Mouse (Mus musculus) midbrain, postnatal 0 days (tissue): Measurements from ENCODE around the gene Wdr62. TPM values are rescaled to one million over a fixed set of nuclear protein-coding genes. Genes with fewer than 3 reads are reported as not detected.
"Not testable (repeated sequence)": the region's sequence is repeated elsewhere in the genome, so short reads cannot be mapped to it uniquely, and the experiment has no call there.

Experiments used
- ATAC-seq: fragments of 200-750 bp; cut with Nextera tagmentation; 2 replicates; pipeline ENCODE4 v1.8.0; 2017; ENCODE audit warnings: moderate number of reproducible peaks, mild to moderate bottlenecking, moderate TSS enrichment, moderate library complexity; ENCODE audit not compliant: low FRiP score
- DNase-seq: peaks from one replicate; pipeline ENCODE4 v3.0.0-alpha.2; 2015; ENCODE audit warnings: low spot score
- H3K27ac ChIP-seq: fragments of 300-500 bp; sonication (generic); 2 replicates; pipeline ENCODE4 v1.5.1; 2014; ENCODE audit warnings: low read depth, mild to moderate bottlenecking, low read length, mixed read lengths
- H3K27me3 ChIP-seq: fragments of 300-500 bp; sonication (generic); 2 replicates; pipeline ENCODE4 v1.6.1; 2014; ENCODE audit warnings: low read length, control low read depth, mixed read lengths; ENCODE audit not compliant: insufficient read depth
- H3K36me3 ChIP-seq: fragments of 300-500 bp; sonication (generic); 2 replicates; pipeline ENCODE4 v1.6.1; 2014; ENCODE audit warnings: low read length, control low read depth, mixed read lengths; ENCODE audit not compliant: insufficient read depth
- H3K4me1 ChIP-seq: fragments of 300-500 bp; sonication (generic); 2 replicates; pipeline ENCODE4 v1.6.1; 2014; ENCODE audit warnings: mild to moderate bottlenecking, control low read depth, antibody characterized with exemption, low read length, mixed read lengths; ENCODE audit not compliant: insufficient read depth
- H3K4me2 ChIP-seq: fragments of 300-500 bp; sonication (generic); 2 replicates; pipeline ENCODE4 v1.6.1; 2014; ENCODE audit warnings: low read depth, mild to moderate bottlenecking, low read length, mixed read lengths; ENCODE audit not compliant: poor library complexity, severe bottlenecking
- H3K4me3 ChIP-seq: fragments of 300-500 bp; sonication (generic); 2 replicates; pipeline ENCODE4 v1.5.1; 2014; ENCODE audit warnings: low read depth, mild to moderate bottlenecking, low read length, moderate library complexity
- H3K9ac ChIP-seq: fragments of 300-500 bp; sonication (generic); replicated peaks from 2 replicates; pipeline ENCODE4 v1.6.1; 2014; ENCODE audit warnings: mild to moderate bottlenecking, low read length, moderate library complexity, mixed read lengths; ENCODE audit not compliant: poor library complexity, severe bottlenecking
- H3K9me3 ChIP-seq: fragments of 300-500 bp; sonication (generic); 2 replicates; pipeline ENCODE4 v1.6.1; 2016; ENCODE audit warnings: low read length, control low read depth
- CTCF ChIP-seq: IDR thresholded peaks from 2 replicates; pipeline ENCODE4 v1.5.1; 2016; ENCODE audit warnings: antibody characterized with exemption, mild to moderate bottlenecking
- WGBS: fragments of 180-500 bp; shearing (Covaris S2); extraction: QIAGEN DNeasy Blood & Tissue Kit; methylation state at CpG from one replicate; pipeline ENCODE4 v1.1.7; 2014; 5-methylcytosine and 5-hydroxymethylcytosine counted together
- polyA plus RNA-seq: library from polyadenylated mRNA; unstranded; fragments of >200 nt; fragmentation: Nextera tagmentation; extraction: Ambion mirVana; gene quantifications from 2 replicates; pipeline ENCODE4 v1.2.1, GENCODE M21; 2015
- total RNA-seq: library from RNA; depleted of rRNA; stranded (reverse); fragments of >200 nt; gene quantifications from 2 replicates; pipeline ENCODE4 v1.2.3, GENCODE M21; 2014

The Wdr62 gene
- total and polyA plus RNA-seq, 2 experiments from 2014 or later, result 1.7 to 4.1 TPM

DNA sequence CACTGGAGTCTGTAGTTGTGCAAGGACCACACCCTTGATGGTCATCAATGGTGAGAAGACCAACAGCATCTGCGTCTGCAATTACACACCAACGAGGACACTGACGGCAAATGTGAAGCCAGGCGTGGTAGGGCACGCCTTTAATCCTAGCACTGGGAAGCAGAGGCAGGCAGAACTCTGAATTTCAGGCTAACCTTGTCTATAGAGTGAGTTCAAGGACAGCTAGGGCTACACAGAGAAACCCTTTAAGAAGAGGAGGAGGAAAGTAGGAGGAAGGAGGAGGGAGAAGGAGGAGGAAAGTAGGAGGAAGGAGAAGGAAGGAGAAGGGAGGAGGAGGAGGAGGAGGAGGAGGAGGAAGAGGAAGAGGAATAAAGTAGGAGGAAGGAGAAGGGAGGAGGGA lies 14.7 kb downstream of the Wdr62 start:
- Histone ChIP-seq H3K4me3 (no peak overlapping the region), H3K9ac (no peak overlapping the region), H3K36me3 (no peaks in the 10 kb centered on the region), H3K27me3 (no peaks in the 10 kb centered on the region), H3K4me1 (no peaks in the 10 kb centered on the region), H3K9me3 (no peaks in the 10 kb centered on the region), H3K27ac (no peak overlapping the region), H3K4me2 (no peak overlapping the region)
- WGBS, result 96% methylated on average over 5 of the region's 5 CpGs
- TF ChIP-seq CTCF, result no peak
- DNase-seq (no peak), ATAC-seq (no peak)

DNA sequence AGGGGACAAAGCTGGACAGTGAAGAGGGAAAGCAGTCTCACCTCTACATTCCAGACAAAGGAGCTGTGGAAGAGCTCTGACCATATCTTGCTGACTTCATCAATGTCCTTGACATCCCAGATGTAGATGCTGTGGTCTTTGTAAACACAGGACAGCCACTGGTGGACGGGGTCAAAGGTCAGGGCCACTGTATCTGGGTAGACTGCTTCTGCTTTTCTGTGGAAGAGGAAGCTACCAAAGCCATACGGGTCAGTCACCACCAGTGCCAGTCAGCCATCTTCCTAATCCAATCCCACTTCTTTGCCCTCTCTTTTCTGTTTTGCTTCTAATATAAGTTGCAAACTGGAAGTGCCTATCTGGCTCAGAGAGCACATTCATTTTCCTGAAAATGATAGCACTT lies 15.2 kb downstream of the Wdr62 start:
- Histone ChIP-seq H3K27me3 (no peaks in the 10 kb centered on the region), H3K9me3 (no peaks in the 10 kb centered on the region), H3K9ac (no peak overlapping the region), H3K4me2 (no peak overlapping the region), H3K27ac (no peak overlapping the region), H3K36me3 (no peaks in the 10 kb centered on the region), H3K4me3 (no peak overlapping the region), H3K4me1 (no peaks in the 10 kb centered on the region)
- TF ChIP-seq CTCF, result no peak
- DNase-seq (no peak), ATAC-seq (no peak)
- 81% methylated on average over 2 of the region's 2 CpGs for WGBS

DNA sequence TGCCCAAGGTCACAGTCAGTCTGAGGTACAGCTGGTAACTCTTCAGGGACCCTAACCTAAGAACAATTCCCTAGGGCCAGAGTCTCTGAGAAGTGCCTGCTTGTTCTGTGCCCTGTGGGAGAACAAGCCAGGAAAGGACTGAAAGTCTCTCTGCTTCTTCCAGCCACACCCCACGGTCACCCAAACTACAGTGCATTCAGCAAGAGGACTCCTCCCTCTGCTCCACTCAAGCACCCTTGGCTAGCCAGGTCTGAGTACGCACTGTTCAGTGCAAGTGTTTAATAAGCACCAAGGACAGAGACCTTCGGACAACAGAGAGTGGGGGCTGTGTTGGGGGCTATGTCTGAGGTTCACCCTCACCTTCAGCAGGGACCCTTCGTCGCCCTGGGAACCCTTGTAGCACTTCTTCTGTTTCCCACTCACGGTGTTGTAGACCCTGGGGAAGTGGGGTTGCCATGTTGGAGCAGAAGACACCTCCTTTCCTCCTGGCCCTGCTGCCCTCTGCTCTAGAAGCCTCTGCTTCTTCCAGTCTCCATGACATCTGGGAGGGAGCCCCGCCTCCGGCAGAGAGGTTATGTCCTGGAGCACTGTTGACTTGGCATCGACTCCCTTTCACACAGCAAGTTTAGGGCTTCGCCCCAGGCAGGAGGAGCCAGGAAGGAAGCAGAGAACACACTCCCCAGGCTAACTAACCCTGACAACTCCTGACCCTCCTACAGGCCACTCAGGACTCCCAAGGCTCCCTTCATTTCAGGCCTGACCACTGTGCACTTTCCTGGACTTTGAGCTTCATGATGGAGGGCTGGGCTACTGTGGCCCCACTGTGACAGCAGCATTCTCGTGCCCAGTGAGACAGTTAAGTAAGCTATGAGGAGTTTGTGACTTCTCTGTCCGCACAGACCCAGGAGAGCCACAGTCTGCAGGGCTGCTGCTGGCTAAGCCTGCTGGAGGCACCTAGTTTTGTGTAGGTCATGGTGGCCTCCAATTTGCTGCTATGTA lies 28.0 kb downstream of the Wdr62 start:
- Histone ChIP-seq H3K36me3 (peaks cover 6% of the 10 kb centered on the region; the same call in 1 of the 2 replicates), H3K4me1 (no peaks in the 10 kb centered on the region), H3K9ac (no peak overlapping the region), H3K4me3 (no peak overlapping the region), H3K27ac (no peak overlapping the region), H3K4me2 (no peak overlapping the region), H3K9me3 (no peaks in the 10 kb centered on the region), H3K27me3 (no peaks in the 10 kb centered on the region)
- no peak for ATAC-seq
- DNase-seq, result no peak
- WGBS, result 84% methylated on average over 12 of the region's 12 CpGs
- TF ChIP-seq CTCF, result no peak

DNA sequence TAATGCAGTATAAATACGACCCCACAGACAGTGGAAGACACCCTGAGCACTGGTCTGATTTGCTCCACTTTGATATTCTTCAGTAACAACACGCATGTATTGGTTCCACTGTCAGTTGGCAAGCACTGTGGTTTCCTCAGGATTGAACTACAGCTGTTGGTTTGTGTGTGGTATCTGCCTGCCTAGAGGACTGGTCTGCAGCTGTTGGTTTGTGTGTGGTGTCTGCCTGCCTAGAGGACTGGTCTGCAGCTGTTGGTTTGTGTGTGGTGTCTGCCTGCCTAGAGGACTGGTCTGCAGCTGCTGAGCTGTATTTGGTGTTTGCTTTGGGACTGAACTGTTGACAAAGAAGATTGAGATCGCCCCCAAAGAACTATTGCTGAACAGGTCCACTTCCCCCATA lies 42.8 kb downstream of the Wdr62 start:
- not testable (repeated sequence) for H3K27ac ChIP-seq, H3K4me1 ChIP-seq

DNA sequence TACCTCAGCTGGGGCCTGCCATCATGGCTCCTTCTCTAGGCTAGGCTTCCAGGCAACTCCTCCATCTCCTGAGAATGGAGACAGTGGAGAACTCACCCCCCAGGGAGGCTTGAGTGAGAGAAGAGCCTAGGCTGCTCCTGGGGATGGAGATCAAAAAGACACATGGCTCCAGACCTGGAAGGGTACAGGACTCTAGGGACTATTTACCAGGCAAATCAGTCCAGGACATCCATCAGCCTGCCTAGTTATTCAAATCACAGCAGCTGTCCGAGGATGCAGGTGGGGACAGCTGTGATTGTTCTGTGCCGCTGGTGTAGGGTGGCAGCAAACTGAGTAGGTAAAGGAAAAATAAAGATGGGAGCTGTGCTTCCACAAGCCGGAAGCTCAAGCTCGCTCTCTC lies 44.6 kb downstream of the Wdr62 start, which contains the start of gene Ovol3:
Gene Ovol3, minus strand, starts transcription at position 101 of the 400 bp plus-strand sequence.
- Histone ChIP-seq H3K9ac (no peak within 1 kb of the TSS), H3K4me2 (no peak within 1 kb of the TSS), H3K4me1 (peaks cover 10% of the 10 kb centered on the region), H3K36me3 (peaks cover 17% of the 10 kb centered on the region), H3K9me3 (no peaks in the 10 kb centered on the region), H3K4me3 (no peak within 1 kb of the TSS), H3K27ac (no peak within 1 kb of the TSS), H3K27me3 (no peaks in the 10 kb centered on the region)
- no peak for ATAC-seq
- 92% methylated on average over 4 of the region's 4 CpGs for WGBS
- TF ChIP-seq CTCF, result no peak
- no peak for DNase-seq

More for the DNA sequence above, 42.8 kb downstream of the Wdr62 start:
- 86% methylated on average over 3 of the region's 3 CpGs for WGBS
- not testable (repeated sequence) for H3K4me2 ChIP-seq, ATAC-seq, H3K4me3 ChIP-seq, H3K9ac ChIP-seq, DNase-seq, H3K27me3 ChIP-seq, H3K9me3 ChIP-seq
- peaks cover 17% of the 10 kb centered on the region for H3K36me3 ChIP-seq

DNA sequence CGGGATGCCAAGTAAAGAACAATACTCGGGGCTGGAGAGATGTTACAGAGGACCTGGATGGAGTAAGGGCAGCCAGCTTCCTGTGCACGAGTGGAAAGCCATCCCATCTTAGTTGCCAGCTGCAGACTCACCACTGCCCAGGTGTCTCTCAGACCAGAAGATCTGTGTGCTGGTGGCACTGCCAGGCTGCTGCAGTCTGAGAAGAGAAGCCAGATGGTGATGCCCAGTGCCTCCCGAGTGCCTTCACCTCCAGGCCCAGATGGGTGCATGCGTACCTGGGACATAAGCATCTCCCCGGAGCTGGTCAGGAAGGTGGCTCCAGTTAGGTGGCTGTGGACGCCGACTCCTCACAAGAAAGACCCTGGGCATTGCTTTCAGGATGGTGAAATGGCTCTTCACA lies 45.1 kb downstream of the Wdr62 start:
- H3K36me3 ChIP-seq, result peaks cover 17% of the 10 kb centered on the region
- H3K27ac ChIP-seq, result no peak overlapping the region
- no peaks in the 10 kb centered on the region for H3K27me3 ChIP-seq
- ATAC-seq (no peak), DNase-seq (no peak)
- H3K4me1 ChIP-seq, result peaks cover 12% of the 10 kb centered on the region
- 92% methylated on average over 8 of the region's 8 CpGs for WGBS
- no peak overlapping the region for H3K4me3 ChIP-seq
- H3K9me3 ChIP-seq, result no peaks in the 10 kb centered on the region
- no peak overlapping the region for H3K4me2 ChIP-seq
- H3K9ac ChIP-seq, result no peak overlapping the region
- TF ChIP-seq CTCF, result no peak
